Mouse (Mus musculus) heart, embryonic 12.5 days (tissue): ENCODE data around the gene Atp2c2. TPM values are rescaled to one million over a fixed set of nuclear protein-coding genes. Genes with fewer than 3 reads are reported as not detected.

Experiments used
- ATAC-seq: fragments of 200-750 bp; cut with Nextera tagmentation; 2 replicates; pipeline ENCODE4 v1.8.0; 2017; ENCODE audit warnings: moderate TSS enrichment, moderate library complexity; ENCODE audit not compliant: insufficient number of reproducible peaks, low FRiP score
- H3K27ac ChIP-seq: fragments of 300-500 bp; sonication (generic); 2 replicates; pipeline ENCODE4 v1.5.1; 2016; ENCODE audit warnings: mild to moderate bottlenecking, moderate library complexity; ENCODE audit not compliant: poor library complexity, severe bottlenecking
- H3K27me3 ChIP-seq: fragments of 300-500 bp; sonication (generic); replicated peaks from 2 replicates; pipeline ENCODE4 v1.6.1; 2016; ENCODE audit warnings: mild to moderate bottlenecking, moderate library complexity
- H3K36me3 ChIP-seq: fragments of 300-500 bp; sonication (generic); 2 replicates; pipeline ENCODE4 v1.6.1; 2016; ENCODE audit warnings: mild to moderate bottlenecking, moderate library complexity
- H3K4me1 ChIP-seq: fragments of 300-500 bp; sonication (generic); replicated peaks from 2 replicates; pipeline ENCODE4 v1.6.1; 2016; ENCODE audit warnings: mild to moderate bottlenecking
- H3K4me2 ChIP-seq: fragments of 300-500 bp; sonication (generic); 2 replicates; pipeline ENCODE4 v1.6.1; 2016; ENCODE audit warnings: mild to moderate bottlenecking, moderate library complexity
- H3K4me3 ChIP-seq: fragments of 300-500 bp; sonication (generic); 2 replicates; pipeline ENCODE4 v1.5.1; 2016; ENCODE audit warnings: mild to moderate bottlenecking
- H3K9ac ChIP-seq: fragments of 300-500 bp; sonication (generic); 2 replicates; pipeline ENCODE4 v1.6.1; 2016; ENCODE audit warnings: mild to moderate bottlenecking, moderate library complexity
- H3K9me3 ChIP-seq: fragments of 300-500 bp; sonication (generic); replicated peaks from 2 replicates; pipeline ENCODE4 v1.6.1; 2016; ENCODE audit warnings: mild to moderate bottlenecking, moderate library complexity
- WGBS: fragments of 180-500 bp; shearing (Covaris S2); methylation state at CpG from one replicate; pipeline ENCODE4 v1.1.7; 2016; 5-methylcytosine and 5-hydroxymethylcytosine counted together
- polyA plus RNA-seq: library from polyadenylated mRNA; unstranded; fragments of >200 nt; fragmentation: Nextera tagmentation; extraction: Ambion mirVana; gene quantifications from 2 replicates; pipeline ENCODE4 v1.2.1, GENCODE M21; 2016

Atp2c2 gene
- polyA plus RNA-seq, 1 experiment from 2014 or later, result 0.38 TPM

- H3K4me2 ChIP-seq, result no peak overlapping the region
- 49% methylated on average over 13 of the region's 13 CpGs for WGBS
- ATAC-seq, result peak; percentile 27; the same call in 1 of the 2 replicates
- no peaks in the 10 kb centered on the region for H3K27me3 ChIP-seq
- no peaks in the 10 kb centered on the region for H3K36me3 ChIP-seq
- H3K4me1 ChIP-seq, result peaks cover 24% of the 10 kb centered on the region
- H3K9me3 ChIP-seq, result no peaks in the 10 kb centered on the region
- H3K27ac ChIP-seq, result no peak overlapping the region
- H3K4me3 ChIP-seq, result no peak overlapping the region
- no peak overlapping the region for H3K9ac ChIP-seq
Measured at GRCm38 (mm10) chr8:119743291-119744026, 43.6 kb downstream of the Atp2c2 start.

- H3K4me3 ChIP-seq, result no peak overlapping the region
- WGBS, result 40% methylated on average over 4 of the region's 4 CpGs
- H3K9ac ChIP-seq, result no peak overlapping the region
- ATAC-seq, result no peak
- H3K4me1 ChIP-seq, result peaks cover 19% of the 10 kb centered on the region; the same call in 1 of the 2 replicates
- H3K27me3 ChIP-seq, result 0 out of 2 replicates have a peak, but pooled peaks cover 3% of the 10 kb centered on the region
- H3K27ac ChIP-seq, result peak overlapping the region; percentile 13; the same call in 1 of the 2 replicates
- no peaks in the 10 kb centered on the region for H3K9me3 ChIP-seq
- no peak overlapping the region for H3K4me2 ChIP-seq
- H3K36me3 ChIP-seq, result no peaks in the 10 kb centered on the region
Measured at GRCm38 (mm10) chr8:119744604-119745003, 44.8 kb downstream of the Atp2c2 start.

- H3K4me2 ChIP-seq, result peak overlapping the region; percentile 52
- ATAC-seq, result peak; percentile 34; the same call in 1 of the 2 replicates
- 0 out of 2 replicates have a peak, but pooled peaks cover 3% of the 10 kb centered on the region for H3K27me3 ChIP-seq
- H3K36me3 ChIP-seq, result peaks cover 3% of the 10 kb centered on the region; the same call in 1 of the 2 replicates
- H3K27ac ChIP-seq, result no peak overlapping the region
- H3K9ac ChIP-seq, result no peak overlapping the region
- peaks cover 20% of the 10 kb centered on the region for H3K4me1 ChIP-seq
- 25% methylated on average over 28 of the region's 28 CpGs for WGBS
- H3K4me3 ChIP-seq, result peak overlapping the region; percentile 30
- no peaks in the 10 kb centered on the region for H3K9me3 ChIP-seq
Measured at GRCm38 (mm10) chr8:119755238-119756146, 55.7 kb downstream of the Atp2c2 start.

GRCm38 (mm10) chr8:119756147-119756461, 56.3 kb downstream of the Atp2c2 start:
- H3K9me3 ChIP-seq, result no peaks in the 10 kb centered on the region
- H3K27me3 ChIP-seq, result 0 out of 2 replicates have a peak, but pooled peaks cover 3% of the 10 kb centered on the region
- WGBS, result 52% methylated on average over 2 of the region's 2 CpGs
- H3K9ac ChIP-seq, result no peak overlapping the region
- H3K27ac ChIP-seq, result no peak overlapping the region
- H3K4me2 ChIP-seq, result peak overlapping the region; percentile 52
- peaks cover 20% of the 10 kb centered on the region for H3K4me1 ChIP-seq
- 0 out of 2 replicates have a peak overlapping the region, but pooled peaks have one; percentile 30 for H3K4me3 ChIP-seq
- ATAC-seq, result no peak
- H3K36me3 ChIP-seq, result peaks cover 9% of the 10 kb centered on the region

- peaks cover 13% of the 10 kb centered on the region for H3K36me3 ChIP-seq
- no peaks in the 10 kb centered on the region for H3K9me3 ChIP-seq
- no peak overlapping the region for H3K9ac ChIP-seq
- H3K4me3 ChIP-seq, result no peak overlapping the region
- 0 out of 2 replicates have a peak, but pooled peaks cover 3% of the 10 kb centered on the region for H3K27me3 ChIP-seq
- 31% methylated on average over 5 of the region's 5 CpGs for WGBS
- no peak for ATAC-seq
- H3K27ac ChIP-seq, result no peak overlapping the region
- 0 out of 2 replicates have a peak overlapping the region, but pooled peaks have one; percentile 52 for H3K4me2 ChIP-seq
- peaks cover 20% of the 10 kb centered on the region for H3K4me1 ChIP-seq
Measured at GRCm38 (mm10) chr8:119756538-119756937, 56.7 kb downstream of the Atp2c2 start.

- no peak for ATAC-seq
- WGBS, result 84% methylated on average over 11 of the region's 11 CpGs
- peaks cover 12% of the 10 kb centered on the region for H3K4me1 ChIP-seq
- H3K27ac ChIP-seq, result no peak overlapping the region
- no peak overlapping the region for H3K4me2 ChIP-seq
- H3K27me3 ChIP-seq, result no peaks in the 10 kb centered on the region
- H3K9ac ChIP-seq, result no peak overlapping the region
- peaks cover 41% of the 10 kb centered on the region for H3K36me3 ChIP-seq
- no peak overlapping the region for H3K4me3 ChIP-seq
- H3K9me3 ChIP-seq, result no peaks in the 10 kb centered on the region
Measured at GRCm38 (mm10) chr8:119761692-119762091, 61.9 kb downstream of the Atp2c2 start.

- Histone ChIP-seq H3K27me3 (no peaks in the 10 kb centered on the region), H3K4me1 (peaks cover 8% of the 10 kb centered on the region), H3K9ac (no peak overlapping the region), H3K36me3 (peaks cover 49% of the 10 kb centered on the region), H3K27ac (no peak overlapping the region), H3K9me3 (no peaks in the 10 kb centered on the region), H3K4me3 (no peak overlapping the region), H3K4me2 (no peak overlapping the region)
- ATAC-seq, result no peak
- WGBS, result 77% methylated on average over 21 of the region's 21 CpGs
Measured at GRCm38 (mm10) chr8:119762226-119763220, 62.7 kb downstream of the Atp2c2 start.

- Histone ChIP-seq H3K4me3 (no peak overlapping the region), H3K27ac (no peak overlapping the region), H3K4me2 (no peak overlapping the region), H3K36me3 (peaks cover 68% of the 10 kb centered on the region), H3K4me1 (peaks cover 8% of the 10 kb centered on the region), H3K9me3 (no peaks in the 10 kb centered on the region), H3K9ac (no peak overlapping the region), H3K27me3 (no peaks in the 10 kb centered on the region)
- WGBS, result 83% methylated on average over 10 of the region's 10 CpGs
- ATAC-seq, result no peak
Measured at GRCm38 (mm10) chr8:119765311-119765710, 65.5 kb downstream of the Atp2c2 start.

- no peak overlapping the region for H3K4me2 ChIP-seq
- peaks cover 66% of the 10 kb centered on the region for H3K36me3 ChIP-seq
- H3K27ac ChIP-seq, result no peak overlapping the region
- H3K9me3 ChIP-seq, result no peaks in the 10 kb centered on the region
- ATAC-seq, result no peak
- no peaks in the 10 kb centered on the region for H3K27me3 ChIP-seq
- H3K4me3 ChIP-seq, result no peak overlapping the region
- no peak overlapping the region for H3K9ac ChIP-seq
- WGBS, result 65% methylated on average over 22 of the region's 22 CpGs
- peaks cover 8% of the 10 kb centered on the region for H3K4me1 ChIP-seq
Measured at GRCm38 (mm10) chr8:119765761-119766444, 66.1 kb downstream of the Atp2c2 start.
